Mouse (Mus musculus) cerebellum, adult 9-11 months (tissue): ENCODE data around the gene Dcun1d2.

Experiments used
- DNase-seq: peaks from one replicate; pipeline ENCODE4 v3.0.0; 2022

The Dcun1d2 gene

GRCm38 (mm10) chr8:13253413-13253812 lies 34.5 kb downstream of the Dcun1d2 start:
- DNase-seq, result no peak

- no peak for DNase-seq
Observed at GRCm38 (mm10) chr8:13252837-13253236, 35.1 kb downstream of the Dcun1d2 start.

- no peak for DNase-seq
Observed at GRCm38 (mm10) chr8:13244343-13244880, 43.5 kb downstream of the Dcun1d2 start.

- DNase-seq, result no peak
Observed at GRCm38 (mm10) chr8:13242985-13243870, 44.7 kb downstream of the Dcun1d2 start.

- DNase-seq, result no peak
Observed at GRCm38 (mm10) chr8:13240691-13241090, 47.2 kb downstream of the Dcun1d2 start.

- DNase-seq, result no peak
Observed at GRCm38 (mm10) chr8:13240055-13240454, 47.9 kb downstream of the Dcun1d2 start.

- DNase-seq, result no peak
Observed at GRCm38 (mm10) chr8:13234803-13235202, 53.1 kb downstream of the Dcun1d2 start.

- DNase-seq, result no peak
Observed at GRCm38 (mm10) chr8:13230471-13230870, 57.5 kb downstream of the Dcun1d2 start.

GRCm38 (mm10) chr8:13229802-13230201 lies 58.1 kb downstream of the Dcun1d2 start:
- no peak for DNase-seq

GRCm38 (mm10) chr8:13228923-13229610 lies 58.9 kb downstream of the Dcun1d2 start:
- DNase-seq, result no peak

- no peak for DNase-seq
Observed at GRCm38 (mm10) chr8:13227184-13227583, 60.7 kb downstream of the Dcun1d2 start.

GRCm38 (mm10) chr8:13226288-13226687 lies 61.6 kb downstream of the Dcun1d2 start:
- DNase-seq, result no peak

- DNase-seq, result no peak
Observed at GRCm38 (mm10) chr8:13224426-13224825, 63.5 kb downstream of the Dcun1d2 start.

GRCm38 (mm10) chr8:13218441-13218840 lies 69.5 kb downstream of the Dcun1d2 start:
- DNase-seq, result no peak

GRCm38 (mm10) chr8:13217986-13218385 lies 69.9 kb downstream of the Dcun1d2 start:
- no peak for DNase-seq

GRCm38 (mm10) chr8:13217093-13217492 lies 70.8 kb downstream of the Dcun1d2 start:
- DNase-seq, result no peak

- DNase-seq, result no peak
Observed at GRCm38 (mm10) chr8:13216386-13216785, 71.5 kb downstream of the Dcun1d2 start.

GRCm38 (mm10) chr8:13213479-13214268 lies 74.3 kb downstream of the Dcun1d2 start:
- peak; percentile 58 for DNase-seq

- no peak for DNase-seq
Observed at GRCm38 (mm10) chr8:13209770-13210169, 78.2 kb downstream of the Dcun1d2 start.

GRCm38 (mm10) chr8:13208627-13209355 lies 79.1 kb downstream of the Dcun1d2 start:
- DNase-seq, result no peak

- DNase-seq, result no peak
Observed at GRCm38 (mm10) chr8:13206290-13206689, 81.6 kb downstream of the Dcun1d2 start.
